ENCODE assay signal across 18 mouse cellular contexts in genomic region chr2:38541101-38541500, GRCm38 (mm10). TPM values are rescaled to one million over a fixed set of nuclear protein-coding genes. Genes with fewer than 3 reads are reported as not detected.
A peak's percentile ranks its signal among the peaks of the same experiment; 100 is the strongest.
DNase-seq lines count a peak whose midpoint lies in the region; ATAC-seq and TF ChIP-seq lines count a peak whose summit lies in the region.
"Had no signal": no experiment of that assay in that cellular context is flagged by ENCODE, and none has a peak within 500 bp of the region (broad histone marks: within the 10 kb centered on the region; RNA-seq: fewer than 3 reads in every experiment).

No protein-coding gene starts in this region.

- 49% methylated on average over 3 of the region's 3 CpGs for whole genome bisulfite sequencing in heart, embryonic 11.5 days (ENCODE audit: insufficient replicate concordance)
- WGBS in liver, adult 2 months = 87% methylated on average over 3 of the region's 3 CpGs
- 50% methylated on average over 3 of the region's 3 CpGs for WGBS in liver, embryonic 12.5 days (ENCODE audit: insufficient replicate concordance)
- WGBS in limb, embryonic 10.5 days = 76% methylated on average over 3 of the region's 3 CpGs

- no peaks in the 10 kb centered on the region for H3K9me3 ChIP-seq in heart, embryonic 11.5 days (replicated peaks; ENCODE audit: control insufficient read depth, low read length)
- no peaks in the 10 kb centered on the region for H3K9me3 ChIP-seq in liver, embryonic 12.5 days (replicated peaks)
- H3K9me3 ChIP-seq in limb, embryonic 10.5 days (replicated peaks) = no peaks in the 10 kb centered on the region
- H3K9me3 ChIP-seq: forebrain, embryonic 13.5 days; G1E; limb, embryonic 15.5 days; midbrain, embryonic 12.5 days had no signal

- peak overlapping the region; percentile 50 for H3K27ac ChIP-seq in heart, embryonic 11.5 days (ENCODE audit: low read depth, low read length)
- H3K27ac ChIP-seq in liver, adult 2 months (replicated peaks; ENCODE audit: insufficient read depth, low read depth, low read length) = 0 out of 2 replicates have a peak overlapping the region, but pooled peaks have one; percentile 2
- no peak overlapping the region for H3K27ac ChIP-seq in liver, embryonic 12.5 days
- H3K27ac ChIP-seq in limb, embryonic 10.5 days = peak overlapping the region; percentile 38
- H3K27ac ChIP-seq: forebrain, embryonic 13.5 days; limb, embryonic 15.5 days; midbrain, embryonic 12.5 days had no signal

- no peaks in the 10 kb centered on the region for H3K27me3 ChIP-seq in heart, embryonic 11.5 days (ENCODE audit: control insufficient read depth, insufficient read depth, low read length)
- no peaks in the 10 kb centered on the region for H3K27me3 ChIP-seq in liver, adult 2 months (ENCODE audit: control insufficient read depth, insufficient read depth, low read length)
- H3K27me3 ChIP-seq in liver, embryonic 12.5 days (replicated peaks) = 0 out of 2 replicates have a peak, but pooled peaks cover 7% of the 10 kb centered on the region
- no peaks in the 10 kb centered on the region for H3K27me3 ChIP-seq in limb, embryonic 10.5 days (ENCODE audit: low read depth, poor library complexity, severe bottlenecking)
- H3K27me3 ChIP-seq: forebrain, embryonic 13.5 days; limb, embryonic 15.5 days; midbrain, embryonic 12.5 days had no signal

- no peak for TF ChIP-seq POLR2A in liver, adult 2 months (IDR thresholded peaks at IDR 0.05; ENCODE audit: extremely low read depth, insufficient read depth, low read length)

- H3K79me2 ChIP-seq in liver, adult 2 months (ENCODE audit: control insufficient read depth, insufficient read depth, low read length) = peaks cover 56% of the 10 kb centered on the region

- H3K4me1 ChIP-seq in heart, embryonic 11.5 days (ENCODE audit: control insufficient read depth, insufficient read depth, low read length) = peaks cover 54% of the 10 kb centered on the region
- peaks cover 48% of the 10 kb centered on the region for H3K4me1 ChIP-seq in liver, adult 2 months (ENCODE audit: control insufficient read depth, insufficient read depth, low read length)
- H3K4me1 ChIP-seq in liver, embryonic 12.5 days = peaks cover 87% of the 10 kb centered on the region
- peaks cover 47% of the 10 kb centered on the region for H3K4me1 ChIP-seq in limb, embryonic 10.5 days

- H3K36me3 ChIP-seq in heart, embryonic 11.5 days (ENCODE audit: control insufficient read depth, insufficient read depth, low read length) = no peaks in the 10 kb centered on the region
- no peaks in the 10 kb centered on the region for H3K36me3 ChIP-seq in liver, adult 2 months (ENCODE audit: control insufficient read depth, insufficient read depth, low read length)
- H3K36me3 ChIP-seq in liver, embryonic 12.5 days = no peaks in the 10 kb centered on the region
- H3K36me3 ChIP-seq in limb, embryonic 10.5 days = no peaks in the 10 kb centered on the region
- H3K36me3 ChIP-seq: limb, embryonic 15.5 days; midbrain, embryonic 12.5 days had no signal

- no peak overlapping the region for H3K4me3 ChIP-seq in heart, embryonic 11.5 days (ENCODE audit: low read depth, low read length)
- no peak overlapping the region for H3K4me3 ChIP-seq in liver, adult 2 months (ENCODE audit: insufficient read depth, low read depth, low read length)
- no peak overlapping the region for H3K4me3 ChIP-seq in liver, embryonic 12.5 days
- no peak overlapping the region for H3K4me3 ChIP-seq in limb, embryonic 10.5 days
- H3K4me3 ChIP-seq: forebrain, embryonic 13.5 days; limb, embryonic 15.5 days; midbrain, embryonic 12.5 days had no signal

- no peak for ATAC-seq in heart, embryonic 11.5 days (replicated peaks; ENCODE audit: insufficient number of reproducible peaks, low FRiP score, low TSS enrichment)
- no peak for ATAC-seq in liver, embryonic 12.5 days
- ATAC-seq: forebrain, embryonic 13.5 days had no signal

- H3K9ac ChIP-seq in heart, embryonic 11.5 days (ENCODE audit: low read depth, low read length) = no peak overlapping the region; the same call in 1 of the 2 replicates
- no peak overlapping the region for H3K9ac ChIP-seq in liver, adult 2 months (ENCODE audit: low read depth, low read length)
- no peak overlapping the region for H3K9ac ChIP-seq in liver, embryonic 12.5 days
- H3K9ac ChIP-seq: forebrain, embryonic 13.5 days; limb, embryonic 15.5 days; midbrain, embryonic 12.5 days had no signal

- H3K4me2 ChIP-seq in heart, embryonic 11.5 days = peak overlapping the region; percentile 37; the same call in 1 of the 2 replicates
- no peak overlapping the region for H3K4me2 ChIP-seq in liver, embryonic 12.5 days
- H3K4me2 ChIP-seq: forebrain, embryonic 13.5 days; limb, embryonic 15.5 days; midbrain, embryonic 12.5 days had no signal

- no peak for DNase-seq in heart, adult 9 months (ENCODE audit: low spot score in 2 of 2)
- DNase-seq in liver, adult 2 months (ENCODE audit: extremely low read depth, low read depth, low spot score) = no peak
- peak; percentile 80 for DNase-seq in cerebellum, adult 9-10 months
- no peak for DNase-seq in limb, embryonic 10.5 days (ENCODE audit: low spot score)
- DNase-seq in layer of hippocampus, adult 18-20 months (ENCODE audit: low spot score in 2 of 2) = no peak
- no peak for DNase-seq in ovary, postnatal 36 days (ENCODE audit: low spot score)
- DNase-seq: adrenal gland, postnatal 36 days; embryo, embryonic 11 days; lung, adult 18-20 months; lung, postnatal 36 days; right cerebral cortex, postnatal 25 days; thymus, postnatal 4 days had no signal

- no peak for TF ChIP-seq CTCF in liver, adult 2 months (IDR thresholded peaks at IDR 0.05; ENCODE audit: low read depth, low read length)

RNA-seq across cellular contexts. Expression of gene Nek6, which starts 29.7 kb away (rescaled TPM):
- 78.8 and 85.1 TPM in 2 replicates for polyA plus RNA-seq in heart, embryonic 11.5 days (2014; fragmentation: Nextera tagmentation; extraction: Ambion mirVana)
- total RNA-seq in liver, adult 2 months (2014; rRNA removed) = 13.6 and 17.1 TPM in 2 replicates
- polyA plus RNA-seq in liver, adult 2 months (2012; rRNA removed) = 51.0 and 58.8 TPM in 2 replicates
- 42.7 and 45.7 TPM in 2 replicates for polyA plus RNA-seq in liver, embryonic 12.5 days (2016; fragmentation: Nextera tagmentation; extraction: Ambion mirVana)
- polyA plus RNA-seq in limb, embryonic 10.5 days (2016; fragmentation: Nextera tagmentation; extraction: Ambion mirVana) = 67.5 and 83.4 TPM in 2 replicates
- 10 to 100 TPM; 42.5 to 46.0 TPM for total RNA-seq in layer of hippocampus, adult 18-20 months (2021)
